Mouse (Mus musculus) testis, adult 2 months (tissue): ENCODE results near the gene Ralgapa2. TPM values are rescaled to one million over a fixed set of nuclear protein-coding genes. Genes with fewer than 3 reads are reported as not detected.

Experiments
- H3K27ac ChIP-seq: fragments of 200-500 bp; 2 replicates; pipeline ENCODE4 v1.5.1; 2012; ENCODE audit warnings: low read depth, low read length; ENCODE audit not compliant: control insufficient read depth, insufficient read depth
- H3K27me3 ChIP-seq: fragments of 200-500 bp; 2 replicates; pipeline ENCODE4 v1.6.1; 2012; ENCODE audit warnings: mild to moderate bottlenecking, low read length, moderate library complexity; ENCODE audit not compliant: control insufficient read depth, insufficient read depth
- H3K36me3 ChIP-seq: fragments of 200-500 bp; 2 replicates; pipeline ENCODE4 v1.6.1; 2012; ENCODE audit warnings: mild to moderate bottlenecking, low read length; ENCODE audit not compliant: control insufficient read depth, insufficient read depth
- H3K4me1 ChIP-seq: fragments of 200-500 bp; 2 replicates; pipeline ENCODE4 v1.6.1; 2012; ENCODE audit warnings: low read length; ENCODE audit not compliant: control insufficient read depth, insufficient read depth
- H3K4me3 ChIP-seq: fragments of 200-500 bp; 2 replicates; pipeline ENCODE4 v1.5.1; 2012; ENCODE audit warnings: low read depth, mild to moderate bottlenecking, low read length, moderate library complexity, mixed read lengths; ENCODE audit not compliant: control insufficient read depth
- CTCF ChIP-seq: fragments of 200-500 bp; IDR thresholded peaks from 2 replicates; pipeline ENCODE4 v1.5.1; 2012; ENCODE audit warnings: low read depth, mild to moderate bottlenecking, inconsistent platforms, low read length, moderate library complexity; ENCODE audit not compliant: control insufficient read depth, insufficient read depth, insufficient replicate concordance
- POLR2A ChIP-seq: fragments of 200-500 bp; IDR thresholded peaks from 2 replicates; pipeline ENCODE4 v1.6.1; 2012; ENCODE audit warnings: low read depth, mild to moderate bottlenecking, inconsistent platforms, low read length, moderate library complexity; ENCODE audit not compliant: control insufficient read depth
- polyA plus RNA-seq: library from polyadenylated mRNA; depleted of rRNA; stranded (reverse); fragments of >200 nt; gene quantifications from 2 replicates; pipeline ENCODE4 v1.2.3, GENCODE M21; 2012

Ralgapa2 gene
- polyA plus RNA-seq, 1 experiment: 8.8 TPM

GRCm38 (mm10) chr2:146300500-146301020 is 211.6 kb downstream of the Ralgapa2 start:
- H3K27ac ChIP-seq: no peak overlapping the region
- H3K4me1 ChIP-seq: 0 out of 2 replicates have a peak, but pooled peaks cover 2% of the 10 kb centered on the region
- TF ChIP-seq CTCF (no peak), POLR2A (no peak)

GRCm38 (mm10) chr2:146299841-146300460 is 212.2 kb downstream of the Ralgapa2 start:
- TF ChIP-seq CTCF (no peak), POLR2A (no peak)
- Histone ChIP-seq H3K36me3 (no peaks in the 10 kb centered on the region), H3K4me1 (0 out of 2 replicates have a peak, but pooled peaks cover 2% of the 10 kb centered on the region), H3K27ac (no peak overlapping the region), H3K4me3 (no peak overlapping the region), H3K27me3 (no peaks in the 10 kb centered on the region)

More at GRCm38 (mm10) chr2:146300500-146301020, 211.6 kb downstream of the Ralgapa2 start:
- no peak overlapping the region for H3K4me3 ChIP-seq
- H3K36me3 ChIP-seq: no peaks in the 10 kb centered on the region
- no peaks in the 10 kb centered on the region for H3K27me3 ChIP-seq

GRCm38 (mm10) chr2:146293538-146293937 is 218.6 kb downstream of the Ralgapa2 start:
- no peaks in the 10 kb centered on the region for H3K36me3 ChIP-seq
- H3K4me3 ChIP-seq: no peak overlapping the region
- no peaks in the 10 kb centered on the region for H3K4me1 ChIP-seq
- no peak for TF ChIP-seq CTCF
- TF ChIP-seq POLR2A: no peak
- H3K27me3 ChIP-seq: no peaks in the 10 kb centered on the region
- no peak overlapping the region for H3K27ac ChIP-seq

DNA sequence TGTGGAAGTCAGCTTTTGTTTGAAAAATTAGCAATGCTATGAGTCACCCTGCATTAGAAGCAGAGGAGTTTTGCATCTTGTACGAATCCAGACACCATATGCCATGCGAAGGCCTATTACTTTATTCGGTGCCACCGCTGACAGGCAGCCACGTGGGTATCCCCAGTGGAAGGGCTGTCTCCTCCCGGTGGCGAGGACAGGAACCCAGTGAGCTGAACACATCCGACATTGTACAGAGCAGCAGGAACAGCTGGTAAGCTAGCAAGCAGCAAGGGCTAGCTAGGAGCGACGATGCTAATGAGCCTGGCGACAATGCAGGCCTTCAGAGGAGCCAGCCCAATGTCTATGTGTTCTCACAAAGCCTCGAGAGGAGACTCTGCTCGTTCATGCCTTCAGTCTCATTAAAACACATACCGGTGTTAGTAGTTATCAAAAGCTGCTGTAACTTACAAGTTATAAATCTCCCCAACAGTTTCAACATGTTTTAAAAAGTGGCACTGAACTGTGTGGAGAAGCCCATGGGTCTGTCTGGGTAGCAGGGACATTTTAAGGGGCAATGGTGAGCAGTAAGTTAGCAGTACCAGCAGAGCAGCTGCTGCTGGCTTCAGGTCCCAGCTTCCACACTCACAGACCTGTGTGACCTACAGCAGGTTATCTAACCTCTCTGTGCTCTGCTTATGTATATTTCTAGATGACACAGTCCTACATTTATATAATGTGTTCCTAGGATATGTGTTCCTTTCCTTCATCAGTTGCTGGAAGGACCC is 221.1 kb downstream of the Ralgapa2 start:
- H3K36me3 ChIP-seq: no peaks in the 10 kb centered on the region
- H3K4me3 ChIP-seq: no peak overlapping the region
- H3K4me1 ChIP-seq: no peaks in the 10 kb centered on the region
- no peak overlapping the region for H3K27ac ChIP-seq
- TF ChIP-seq CTCF: no peak
- no peak for TF ChIP-seq POLR2A
- no peaks in the 10 kb centered on the region for H3K27me3 ChIP-seq

DNA sequence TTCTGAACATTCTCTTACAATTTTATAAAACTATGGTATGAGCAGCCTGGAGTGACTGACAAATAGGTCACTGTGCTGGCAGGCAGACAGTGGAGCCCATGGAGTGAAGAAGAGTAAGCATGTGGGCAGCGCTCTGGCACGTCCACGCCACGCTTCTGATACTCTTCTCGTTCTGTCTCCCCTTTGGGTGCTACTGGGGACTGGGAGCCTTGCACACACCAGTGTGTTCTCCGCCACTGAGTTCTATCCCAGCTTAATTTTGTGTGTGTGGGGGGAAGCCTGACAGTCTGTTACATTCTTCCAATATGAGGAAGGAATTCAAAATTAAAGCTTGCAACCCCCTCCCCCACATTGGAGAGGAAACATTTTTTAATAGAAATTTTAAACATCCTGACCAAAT is 221.8 kb downstream of the Ralgapa2 start:
- no peaks in the 10 kb centered on the region for H3K27me3 ChIP-seq
- no peak for TF ChIP-seq CTCF
- no peak for TF ChIP-seq POLR2A
- no peaks in the 10 kb centered on the region for H3K4me1 ChIP-seq
- no peak overlapping the region for H3K27ac ChIP-seq
- H3K4me3 ChIP-seq: no peak overlapping the region
- no peaks in the 10 kb centered on the region for H3K36me3 ChIP-seq

- Histone ChIP-seq H3K4me3 (peak overlapping the region; percentile 60; the same call in 1 of the 2 replicates), H3K27ac (no peak overlapping the region), H3K36me3 (no peaks in the 10 kb centered on the region), H3K27me3 (no peaks in the 10 kb centered on the region), H3K4me1 (no peaks in the 10 kb centered on the region)
- no peak for TF ChIP-seq CTCF
- TF ChIP-seq POLR2A: no peak
Observed at GRCm38 (mm10) chr2:146289394-146289793, 222.8 kb downstream of the Ralgapa2 start.

DNA sequence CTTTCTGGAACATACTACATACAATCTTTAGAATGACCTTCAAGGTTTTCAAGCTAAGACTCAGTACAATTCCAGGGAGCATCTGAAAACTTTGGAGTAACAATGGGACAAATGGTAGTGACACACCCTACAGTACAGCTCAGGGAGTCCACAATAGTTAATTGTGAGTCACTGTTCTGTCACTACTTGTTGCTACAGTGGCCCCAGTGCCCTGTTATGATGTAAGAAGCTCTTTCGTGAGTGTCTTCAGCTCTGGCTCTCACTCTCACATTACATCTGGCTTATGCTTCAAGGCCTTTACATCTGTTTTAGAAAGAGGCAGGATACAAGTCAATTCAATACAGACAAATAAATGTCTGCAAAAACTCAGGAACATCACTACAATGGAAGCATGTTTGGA is 223.8 kb downstream of the Ralgapa2 start:
- no peaks in the 10 kb centered on the region for H3K27me3 ChIP-seq
- no peaks in the 10 kb centered on the region for H3K36me3 ChIP-seq
- no peak overlapping the region for H3K27ac ChIP-seq
- H3K4me3 ChIP-seq: peak overlapping the region; percentile 27; the same call in 1 of the 2 replicates
- H3K4me1 ChIP-seq: no peaks in the 10 kb centered on the region
- no peak for TF ChIP-seq POLR2A
- no peak for TF ChIP-seq CTCF
